Comparison of ENCODE assay signal across 7 mouse cellular contexts in the genomic region with DNA sequence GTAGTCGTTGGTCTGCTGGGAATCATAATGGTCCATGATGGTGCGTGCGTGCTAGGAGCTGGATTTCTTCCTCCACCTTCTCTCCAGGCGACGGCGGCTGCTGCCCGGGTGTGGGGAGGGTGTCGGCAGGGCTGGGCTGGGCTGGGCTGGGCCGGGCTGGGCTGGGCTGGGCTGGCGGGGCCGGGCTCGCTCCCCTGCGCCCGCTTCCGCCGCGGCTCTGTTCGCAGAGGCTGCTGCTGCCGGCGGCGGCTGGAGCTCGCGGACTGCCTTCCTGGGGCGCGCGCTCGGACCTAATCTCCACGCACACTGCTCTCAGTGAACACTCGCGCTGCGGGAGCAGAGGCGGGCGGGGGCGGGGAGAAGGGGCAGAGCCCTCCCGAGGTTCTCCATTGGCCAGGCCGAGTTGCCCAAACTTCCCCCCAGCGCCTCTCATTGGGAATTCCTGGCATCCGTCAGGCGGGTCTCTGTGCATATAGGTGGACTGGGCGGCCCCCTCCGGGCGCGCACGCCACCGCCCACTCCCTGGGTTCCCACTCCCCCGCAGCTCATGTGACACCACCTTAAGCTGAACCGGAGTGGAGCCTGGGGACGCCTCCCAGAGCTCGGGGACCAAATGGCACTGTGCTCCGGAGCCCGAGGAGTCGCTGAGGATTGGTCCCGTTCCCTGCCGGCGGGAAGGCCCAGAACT. TPM values are rescaled to one million over a fixed set of nuclear protein-coding genes. Genes with fewer than 3 reads are reported as not detected.
DNase-seq lines count a peak whose midpoint lies in the region; ATAC-seq and TF ChIP-seq lines count a peak whose summit lies in the region.

Actn1 (minus strand) TSS at position 316 of the 688 bp plus-strand sequence.

- H3K36me3 ChIP-seq in embryonic facial prominence, embryonic 12.5 days: no peaks in the 10 kb centered on the region
- H3K36me3 ChIP-seq in midbrain, embryonic 11.5 days (ENCODE audit: control insufficient read depth, insufficient read depth, low read length): no peaks in the 10 kb centered on the region
- H3K36me3 ChIP-seq in small intestine, adult 2 months (ENCODE audit: control insufficient read depth, insufficient read depth, low read length): no peaks in the 10 kb centered on the region

- DNase-seq in adrenal gland, postnatal 25 days: peak; percentile 91
- DNase-seq in kidney, adult 11 months: peak; percentile 97
- DNase-seq in left cerebral cortex, postnatal 4 days: peak; percentile 92
- DNase-seq in midbrain, embryonic 11.5 days (ENCODE audit: low spot score, missing footprints): peak; percentile 98

- peak within 1 kb of the TSS; percentile 98 for H3K27ac ChIP-seq in embryonic facial prominence, embryonic 12.5 days
- peak within 1 kb of the TSS; percentile 86 for H3K27ac ChIP-seq in midbrain, embryonic 11.5 days (ENCODE audit: low read depth, low read length)
- peak within 1 kb of the TSS; percentile 87 for H3K27ac ChIP-seq in small intestine, adult 2 months (ENCODE audit: insufficient read depth, low read depth, low read length)

- peak within 1 kb of the TSS; percentile 82 for H3K4me2 ChIP-seq in embryonic facial prominence, embryonic 12.5 days (replicated peaks)
- peak within 1 kb of the TSS; percentile 92 for H3K4me2 ChIP-seq in midbrain, embryonic 11.5 days

- no peak for TF ChIP-seq POLR2A in small intestine, adult 2 months (IDR thresholded peaks at IDR 0.05; ENCODE audit: low read depth, low read length)

- H3K4me3 ChIP-seq in embryonic facial prominence, embryonic 12.5 days: peak within 1 kb of the TSS; percentile 76
- H3K4me3 ChIP-seq in midbrain, embryonic 11.5 days (ENCODE audit: low read depth, low read length): peak within 1 kb of the TSS; percentile 78
- H3K4me3 ChIP-seq in small intestine, adult 2 months (ENCODE audit: low read depth, low read length): peak within 1 kb of the TSS; percentile 88

- peak; percentile 93 for ATAC-seq in embryonic facial prominence, embryonic 12.5 days (ENCODE audit: insufficient number of reproducible peaks, insufficient read depth, low FRiP score, low TSS enrichment)
- ATAC-seq in granulocyte monocyte progenitor cell, adult 5-6 weeks (replicated peaks; ENCODE audit: poor library complexity, severe bottlenecking): peak; percentile 76
- peak; percentile 88 for ATAC-seq in midbrain, embryonic 11.5 days (ENCODE audit: low FRiP score)

- H3K9ac ChIP-seq in embryonic facial prominence, embryonic 12.5 days: peak within 1 kb of the TSS; percentile 88
- H3K9ac ChIP-seq in midbrain, embryonic 11.5 days (ENCODE audit: low read length): peak within 1 kb of the TSS; percentile 74

- TF ChIP-seq CTCF in small intestine, adult 2 months (IDR thresholded peaks at IDR 0.05; ENCODE audit: extremely low read depth, insufficient read length, insufficient replicate concordance, low read depth, low read length): no peak

- peaks cover 18% of the 10 kb centered on the region for H3K4me1 ChIP-seq in embryonic facial prominence, embryonic 12.5 days
- peaks cover 13% of the 10 kb centered on the region for H3K4me1 ChIP-seq in midbrain, embryonic 11.5 days (ENCODE audit: control insufficient read depth, insufficient read depth, low read length)
- peaks cover 8% of the 10 kb centered on the region; the same call in 1 of the 2 replicates for H3K4me1 ChIP-seq in small intestine, adult 2 months (ENCODE audit: control insufficient read depth, insufficient read depth, insufficient read length, low read length)

- intact Hi-C loops in left cerebral cortex, postnatal 4 days (cut with DNase I): no loop called here

- under 1% methylated on average over 51 of the region's 55 CpGs for WGBS in embryonic facial prominence, embryonic 12.5 days
- under 1% methylated on average over 50 of the region's 55 CpGs for WGBS in midbrain, embryonic 11.5 days
- under 1% methylated on average over 55 of the region's 55 CpGs for WGBS in small intestine, adult 2 months

- no peaks in the 10 kb centered on the region for H3K27me3 ChIP-seq in embryonic facial prominence, embryonic 12.5 days
- no peaks in the 10 kb centered on the region for H3K27me3 ChIP-seq in midbrain, embryonic 11.5 days (ENCODE audit: control insufficient read depth, insufficient read depth, low read length)
- H3K27me3 ChIP-seq in small intestine, adult 2 months (ENCODE audit: control insufficient read depth, insufficient read depth, low read length): no peaks in the 10 kb centered on the region; the same call in 1 of the 2 replicates

- H3K9me3 ChIP-seq in embryonic facial prominence, embryonic 12.5 days: no peaks in the 10 kb centered on the region
- H3K9me3 ChIP-seq in midbrain, embryonic 11.5 days (ENCODE audit: control insufficient read depth, low read length): no peaks in the 10 kb centered on the region

RNA-seq across cellular contexts. Expression of gene Actn1, which starts in this region (rescaled TPM):
- total RNA-seq in adrenal gland, postnatal 25 days (2021): 35.0 and 37.3 TPM in 2 replicates
- polyA plus RNA-seq in embryonic facial prominence, embryonic 12.5 days (2016; fragmentation: Nextera tagmentation; extraction: Ambion mirVana): 43.0 and 46.5 TPM in 2 replicates
- 14.7 and 18.2 TPM in 2 replicates for total RNA-seq in granulocyte monocyte progenitor cell, adult 5-6 weeks (2014; fragmentation: Nextera tagmentation)
- total RNA-seq in granulocyte monocyte progenitor cell, adult 5-6 weeks (2017): 10.1 and 13.9 TPM in 2 replicates
- total RNA-seq in left cerebral cortex, postnatal 4 days (2021): 10 to 100 TPM; 65.4 to 68.2 TPM
- polyA plus RNA-seq in midbrain, embryonic 11.5 days (2014; fragmentation: Nextera tagmentation; extraction: Ambion mirVana): 17.4 and 19.9 TPM in 2 replicates
- polyA plus RNA-seq in small intestine, adult 2 months (2012; rRNA removed): 53.1 and 55.5 TPM in 2 replicates

Comparison
In these comparisons a context has a peak if more than half of its experiments do, and no peak if none do; other contexts are left out.
1. Peak in every context shown above with its lines: DNase-seq, ATAC-seq, H3K4me3 ChIP-seq and H3K27ac ChIP-seq.